Mouse (Mus musculus): ENCODE measurements around the gene Slc9a4. TPM values are rescaled to one million over a fixed set of nuclear protein-coding genes. Genes with fewer than 3 reads are reported as not detected.
"Not testable (repeated sequence)": the region's sequence is repeated elsewhere in the genome, so short reads cannot be mapped to it uniquely, and the experiment has no call there.

Slc9a4 gene
- polyA plus RNA-seq (2015; fragmentation: Nextera tagmentation; extraction: Ambion mirVana): 0.17 and 0.25 TPM in 2 replicates

DNA sequence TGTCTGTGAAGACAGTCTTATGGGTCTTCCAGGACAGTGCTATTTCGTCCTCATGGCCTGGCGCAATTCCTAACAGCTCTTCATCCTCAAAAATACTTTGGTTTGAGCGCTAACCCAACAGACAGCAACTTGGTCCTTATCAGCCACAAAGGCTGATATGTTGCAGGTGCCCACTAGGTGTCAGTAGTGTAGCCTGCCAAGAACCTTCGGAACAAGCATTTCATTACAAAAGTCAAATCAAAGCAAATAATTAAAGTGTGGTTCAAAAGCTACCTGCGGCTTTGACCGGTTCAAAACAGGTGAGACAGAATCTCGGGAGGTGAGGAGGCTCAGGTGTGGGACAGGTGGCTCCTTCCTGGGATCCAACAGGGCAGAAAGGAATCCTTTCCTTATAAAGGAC is at the start of gene Slc9a4:
TSS of gene Slc9a4 (plus strand) at position 298 of the 400 bp plus-strand sequence.
- DNase-seq (ENCODE audit: low spot score): peak; percentile 32

- no peak for DNase-seq (ENCODE audit: low spot score)
These were observed 42.3 kb upstream of the Slc9a4 start for GRCm38 (mm10) chr1:40537577-40537976.

DNA sequence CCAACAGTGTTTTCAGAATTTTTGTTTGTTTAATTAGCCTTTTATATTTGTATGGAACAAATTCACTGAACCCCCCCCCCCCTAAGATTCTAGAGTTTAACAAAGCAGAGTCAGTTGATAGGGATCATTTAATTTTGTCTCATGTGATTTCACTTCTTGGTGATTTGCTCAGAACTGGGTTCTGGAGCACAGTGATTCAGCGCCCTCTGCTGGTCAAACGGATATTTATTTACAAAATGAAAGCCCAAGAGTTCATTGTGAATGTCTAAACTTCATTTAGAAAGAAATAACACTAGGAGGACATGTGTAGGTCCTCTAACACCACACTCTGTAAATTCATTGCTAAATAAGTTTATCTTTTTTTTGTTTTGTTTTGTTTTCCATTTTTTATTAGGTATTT is 35.2 kb upstream of the Slc9a4 start:
- peak; percentile 71 for DNase-seq (ENCODE audit: low spot score)

DNA sequence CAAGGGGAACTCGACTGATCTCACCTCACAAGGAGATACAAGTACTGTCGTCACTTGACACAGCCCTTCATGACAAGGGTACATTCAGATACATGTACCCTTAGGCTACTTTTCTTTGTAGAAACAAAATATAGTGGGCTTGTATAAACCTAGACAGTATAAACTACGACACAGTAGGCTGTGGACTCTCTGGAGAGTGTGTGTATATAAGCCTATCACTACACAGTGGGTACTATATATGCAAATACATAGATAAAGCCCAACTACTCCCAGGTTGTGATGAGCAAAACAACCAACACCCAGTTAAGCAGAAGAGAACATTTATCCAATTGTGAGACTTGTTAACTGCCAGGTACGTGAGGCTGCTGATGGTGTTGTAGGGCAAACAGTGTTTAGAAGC is 33.2 kb upstream of the Slc9a4 start:
- DNase-seq (ENCODE audit: low spot score): no peak

DNA sequence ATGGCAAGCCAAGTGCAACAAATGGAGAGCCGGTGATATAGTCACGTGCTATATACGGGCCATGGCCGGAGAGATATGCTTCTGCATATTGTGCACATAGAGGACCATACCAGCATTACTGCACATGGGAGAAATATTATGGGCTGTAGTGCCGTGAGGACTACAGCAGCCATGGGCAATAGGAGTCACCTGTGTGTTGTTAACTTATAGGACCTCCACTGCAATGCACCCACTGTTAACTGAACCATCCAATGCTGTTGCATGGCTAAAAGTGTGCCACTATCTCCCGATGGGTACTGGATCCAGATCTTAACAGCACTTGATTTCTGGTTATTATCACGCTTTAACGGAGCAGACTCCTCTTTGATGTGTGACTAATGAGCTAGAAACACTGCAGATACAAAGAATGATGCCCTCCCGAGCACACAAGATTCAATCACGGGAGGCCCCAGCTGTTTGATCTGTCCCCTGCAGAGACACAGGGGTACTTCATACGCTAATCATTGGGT is 32.8 kb upstream of the Slc9a4 start:
- no peak for DNase-seq (ENCODE audit: low spot score)

GRCm38 (mm10) chr1:40547762-40548161 is 32.1 kb upstream of the Slc9a4 start:
- DNase-seq (ENCODE audit: low spot score): no peak

GRCm38 (mm10) chr1:40569374-40569773 is 10.5 kb upstream of the Slc9a4 start:
- no peak for DNase-seq (ENCODE audit: low spot score)

DNA sequence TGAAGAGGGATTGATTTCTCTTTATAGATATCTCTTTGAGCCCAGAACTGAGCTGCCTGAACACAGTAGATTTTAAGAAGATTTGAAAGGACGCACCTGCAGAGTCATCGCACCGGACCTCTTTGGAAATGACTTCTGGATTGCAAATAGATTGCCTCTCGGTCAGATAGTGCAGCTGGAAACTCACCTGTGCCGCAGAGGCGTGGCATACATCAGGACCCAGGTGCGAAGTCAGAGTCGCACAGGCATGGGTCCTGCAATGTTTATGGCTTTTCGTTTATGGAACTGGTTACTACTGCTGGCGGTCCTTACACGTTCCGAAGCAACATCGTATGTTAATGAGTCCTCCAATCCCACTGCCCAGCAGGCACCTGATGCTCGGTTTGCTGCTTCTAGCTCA is 388 bp downstream of the Slc9a4 start:
- DNase-seq (ENCODE audit: low spot score): no peak

GRCm38 (mm10) chr1:40586776-40587175 is 6.9 kb downstream of the Slc9a4 start:
- DNase-seq (ENCODE audit: low spot score): no peak

DNA sequence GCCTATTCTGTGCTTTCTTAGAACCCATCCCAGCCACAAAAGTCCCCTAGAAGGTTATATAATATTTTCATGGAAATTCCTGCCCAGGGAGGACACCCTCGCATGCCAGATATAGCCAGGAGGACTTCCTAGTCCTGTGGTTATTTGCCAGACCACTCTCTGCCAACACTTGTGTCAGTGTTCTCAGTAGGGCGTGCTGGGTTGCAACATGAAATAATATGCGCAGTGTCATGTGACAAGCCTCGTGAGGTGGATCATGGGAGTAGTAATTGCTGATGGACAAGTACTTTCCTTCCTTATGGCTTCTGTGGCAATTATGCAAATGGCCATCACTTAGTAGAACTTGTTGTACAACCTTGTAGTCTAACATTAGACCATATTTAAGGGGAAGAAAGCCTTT is 11.1 kb downstream of the Slc9a4 start:
- DNase-seq (ENCODE audit: low spot score): no peak

GRCm38 (mm10) chr1:40597822-40598221 is 17.9 kb downstream of the Slc9a4 start:
- DNase-seq (ENCODE audit: low spot score): no peak

DNA sequence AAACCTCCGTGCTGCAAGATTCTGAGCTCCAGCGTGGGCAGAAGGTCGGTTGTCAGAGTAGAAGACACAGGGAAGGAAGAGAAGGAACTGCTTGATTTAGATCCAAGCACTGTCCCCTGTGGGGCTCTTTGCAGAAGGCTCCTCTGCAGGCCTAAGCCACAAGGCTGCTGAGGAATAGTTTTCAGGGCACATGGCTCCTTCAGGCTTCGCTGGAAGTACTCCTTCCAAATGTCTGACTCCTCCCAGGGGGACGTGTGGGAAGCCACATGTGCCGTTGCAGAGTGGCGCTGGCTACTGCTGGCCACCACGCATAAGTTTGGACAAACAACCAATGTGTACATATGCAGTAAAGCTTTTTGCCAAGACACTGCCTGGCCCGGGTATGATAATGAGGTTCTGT is 19.8 kb downstream of the Slc9a4 start:
- DNase-seq (ENCODE audit: low spot score): not testable (repeated sequence)

DNA sequence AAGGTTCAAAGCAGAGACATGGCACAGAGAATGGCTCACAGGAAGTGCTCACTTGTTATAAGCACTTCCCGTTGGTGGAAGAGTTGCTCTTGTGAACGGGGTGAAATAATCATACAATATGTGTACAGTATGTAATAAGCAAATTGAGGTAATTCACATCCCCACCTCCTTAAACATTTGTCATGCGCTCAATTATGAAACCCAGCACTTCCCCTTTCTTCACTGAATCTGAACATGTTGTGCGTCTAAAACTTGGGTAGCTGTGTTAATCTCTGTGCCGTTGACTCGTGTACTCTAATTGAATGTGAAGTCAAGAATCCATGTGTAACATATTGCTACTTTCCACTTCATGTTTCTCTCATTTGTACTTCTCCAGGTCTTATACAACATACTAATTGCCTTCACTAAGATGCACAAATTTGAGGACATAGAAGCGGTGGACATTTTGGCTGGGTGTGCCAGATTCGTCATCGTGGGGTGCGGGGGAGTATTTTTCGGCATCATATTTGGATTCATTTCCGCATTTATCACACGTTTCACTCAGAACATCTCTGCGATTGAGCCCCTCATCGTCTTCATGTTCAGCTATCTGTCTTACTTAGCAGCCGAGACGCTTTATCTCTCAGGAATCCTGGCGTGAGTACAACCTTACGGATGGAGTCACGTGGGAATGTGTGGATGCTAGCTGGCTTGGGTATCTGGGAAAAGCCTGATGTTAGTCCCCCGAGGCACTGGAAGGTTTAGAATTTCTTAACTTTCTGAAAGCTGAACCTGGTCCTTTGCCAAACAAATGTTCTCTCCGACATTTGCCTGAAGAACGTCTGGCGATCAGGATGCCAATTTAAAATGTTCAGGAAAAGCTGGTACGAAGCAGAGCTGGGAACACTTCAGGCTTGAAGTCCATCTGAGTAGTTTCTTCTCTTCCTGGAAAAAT is 20.8 kb downstream of the Slc9a4 start:
- DNase-seq (ENCODE audit: low spot score): no peak

GRCm38 (mm10) chr1:40601461-40601860 is 21.6 kb downstream of the Slc9a4 start:
- no peak for DNase-seq (ENCODE audit: low spot score)

DNA sequence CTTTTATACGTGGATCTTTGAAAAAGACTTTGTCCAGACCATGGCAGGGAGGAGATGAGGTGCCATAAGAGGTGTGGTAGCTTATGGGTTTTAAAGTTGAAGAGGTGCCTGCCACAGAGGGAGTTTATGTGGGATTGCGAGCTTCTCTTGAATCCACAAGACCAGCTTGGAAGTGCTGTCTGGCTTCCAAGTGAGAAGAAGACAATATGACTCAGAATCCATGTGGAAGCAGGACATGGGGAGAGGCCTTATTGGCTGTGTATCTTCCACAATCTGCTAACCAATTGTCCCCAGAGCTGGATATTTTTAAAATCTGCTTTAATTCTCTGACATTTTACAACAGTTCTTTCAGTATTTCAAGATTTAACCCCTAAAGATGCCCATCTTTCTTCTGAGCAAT is 33.3 kb downstream of the Slc9a4 start:
- DNase-seq (ENCODE audit: low spot score): no peak

DNA sequence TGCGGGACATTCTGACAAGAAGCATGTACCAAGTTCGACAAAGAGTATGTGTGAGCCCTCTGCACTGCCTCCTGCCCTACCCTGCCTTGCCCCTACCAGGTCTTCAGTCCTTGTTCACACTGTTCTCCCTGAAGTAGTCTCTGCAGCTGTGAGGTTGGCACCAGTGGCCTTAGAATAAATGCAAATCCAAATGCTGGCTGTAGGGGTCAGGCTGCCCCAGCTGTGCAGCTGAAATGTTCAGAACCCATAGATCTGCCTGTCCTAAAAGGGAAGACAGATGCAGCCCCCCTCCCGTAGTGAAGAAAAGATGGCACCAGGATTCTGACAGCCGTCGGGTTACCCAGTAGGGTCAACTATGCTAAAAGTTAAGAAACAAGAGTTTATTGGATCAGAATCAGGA is 39.2 kb downstream of the Slc9a4 start:
- no peak for DNase-seq (ENCODE audit: low spot score)

DNA sequence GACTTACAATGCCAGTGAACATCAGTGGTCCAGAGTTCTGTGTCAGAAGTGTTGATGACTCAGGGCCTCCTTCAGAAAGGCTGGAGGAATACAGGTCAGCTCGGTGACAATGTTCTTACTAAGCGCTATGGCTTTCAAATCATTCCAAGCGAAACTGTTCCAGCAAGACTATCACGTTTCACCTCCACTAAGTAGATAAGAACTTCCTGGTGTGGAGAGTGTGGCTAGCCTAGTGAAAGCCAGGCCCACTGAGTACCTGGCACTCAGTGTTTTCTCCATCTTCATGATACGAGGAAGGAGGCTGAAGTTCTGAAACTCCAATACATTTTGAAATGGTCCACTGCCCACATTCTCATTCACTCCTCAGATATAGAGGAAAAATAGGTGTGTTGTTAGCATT is 40.0 kb downstream of the Slc9a4 start:
- no peak for DNase-seq (ENCODE audit: low spot score)

GRCm38 (mm10) chr1:40624954-40625353 is 45.1 kb downstream of the Slc9a4 start:
- DNase-seq (ENCODE audit: low spot score): no peak

DNA sequence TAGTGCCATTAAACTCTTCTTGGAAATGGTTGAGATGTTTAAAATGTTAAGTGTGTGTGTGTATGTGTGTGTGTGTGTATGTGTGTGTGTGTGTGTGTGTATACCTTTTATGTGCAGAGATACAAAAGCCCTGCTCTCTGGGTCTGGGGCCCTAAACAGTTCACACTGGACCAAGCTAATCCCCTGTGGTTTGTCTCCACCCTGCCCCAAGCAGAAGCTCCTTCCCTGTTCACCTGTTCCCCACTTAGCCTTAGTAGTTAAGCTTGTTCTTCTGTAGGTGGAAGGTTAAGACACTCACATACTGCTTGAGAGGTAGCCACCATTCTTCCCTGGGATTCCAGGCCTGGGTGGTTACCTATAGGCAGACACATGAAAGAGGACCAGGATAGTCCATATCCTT is 47.1 kb downstream of the Slc9a4 start:
- DNase-seq (ENCODE audit: low spot score): no peak

- no peak for DNase-seq (ENCODE audit: low spot score)
These were observed 48.6 kb downstream of the Slc9a4 start for GRCm38 (mm10) chr1:40628443-40628842.

DNA sequence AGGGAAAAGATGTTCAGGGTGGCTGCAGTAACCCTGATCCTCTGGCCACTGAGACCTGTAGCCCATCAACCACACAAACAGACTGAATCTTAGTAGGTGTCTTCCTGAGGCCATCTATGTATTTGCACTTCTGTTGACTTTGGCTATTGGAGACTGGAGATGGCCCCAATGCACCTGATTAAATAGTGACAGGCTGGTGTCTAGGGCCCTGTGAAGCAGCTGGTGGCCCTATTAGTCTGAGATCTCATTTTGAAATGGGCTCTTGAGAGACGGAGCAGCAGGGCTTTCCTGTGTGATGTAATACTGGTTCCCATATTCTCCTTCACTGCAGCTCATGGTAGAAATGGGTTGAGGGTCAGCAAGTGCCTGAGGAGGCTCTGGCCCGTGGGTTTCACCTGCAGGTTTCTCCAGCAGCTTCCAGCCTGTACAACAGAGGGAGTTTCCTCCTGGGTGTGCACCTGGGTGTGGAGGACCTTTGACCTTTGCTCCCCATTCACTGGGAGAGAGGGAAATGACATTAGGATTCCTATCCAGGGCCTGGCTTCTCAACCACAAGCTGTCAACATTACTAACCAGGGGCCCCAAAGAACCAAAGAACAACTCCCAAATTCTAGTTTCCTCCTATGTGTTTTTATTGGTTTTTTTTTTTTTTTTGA is 52.7 kb downstream of the Slc9a4 start:
- DNase-seq (ENCODE audit: low spot score): no peak

- DNase-seq (ENCODE audit: low spot score): no peak
These were observed 54.7 kb downstream of the Slc9a4 start for GRCm38 (mm10) chr1:40634608-40635007.

Measured in thymus, postnatal 0 days (tissue).